Mouse (Mus musculus): Measurements from ENCODE around the gene Klf15.

The Klf15 gene

GRCm38 (mm10) chr6:90462181-90462706 lies at the start of gene Klf15:
Gene Klf15, plus strand, starts transcription at chr6:90462576.
- DNase-seq (ENCODE audit: low spot score), result no peak

- no peak for DNase-seq (ENCODE audit: low spot score)
Measured at GRCm38 (mm10) chr6:90422565-90422964, 39.8 kb upstream of the Klf15 start.

- no peak for DNase-seq (ENCODE audit: low spot score)
Measured at GRCm38 (mm10) chr6:90425361-90425760, 37.0 kb upstream of the Klf15 start.

GRCm38 (mm10) chr6:90426003-90426402 lies 36.4 kb upstream of the Klf15 start:
- DNase-seq (ENCODE audit: low spot score), result no peak

GRCm38 (mm10) chr6:90428380-90428974 lies 33.9 kb upstream of the Klf15 start, which contains the start of gene Cfap100:
Gene Cfap100, minus strand, starts transcription at chr6:90428797.
- no peak for DNase-seq (ENCODE audit: low spot score)

GRCm38 (mm10) chr6:90429911-90430310 lies 32.5 kb upstream of the Klf15 start:
- no peak for DNase-seq (ENCODE audit: low spot score)

GRCm38 (mm10) chr6:90431487-90431886 lies 30.9 kb upstream of the Klf15 start:
- no peak for DNase-seq (ENCODE audit: low spot score)

GRCm38 (mm10) chr6:90434687-90435086 lies 27.7 kb upstream of the Klf15 start:
- no peak for DNase-seq (ENCODE audit: low spot score)

GRCm38 (mm10) chr6:90435195-90435618 lies 27.2 kb upstream of the Klf15 start:
- peak; percentile 15 for DNase-seq (ENCODE audit: low spot score)

GRCm38 (mm10) chr6:90436192-90436907 lies 26.0 kb upstream of the Klf15 start:
- no peak for DNase-seq (ENCODE audit: low spot score)

- no peak for DNase-seq (ENCODE audit: low spot score)
Measured at GRCm38 (mm10) chr6:90437041-90437440, 25.3 kb upstream of the Klf15 start.

GRCm38 (mm10) chr6:90446883-90447282 lies 15.5 kb upstream of the Klf15 start:
- no peak for DNase-seq (ENCODE audit: low spot score)

- no peak for DNase-seq (ENCODE audit: low spot score)
Measured at GRCm38 (mm10) chr6:90450179-90450578, 12.2 kb upstream of the Klf15 start.

GRCm38 (mm10) chr6:90450697-90451096 lies 11.7 kb upstream of the Klf15 start:
- no peak for DNase-seq (ENCODE audit: low spot score)

- no peak for DNase-seq (ENCODE audit: low spot score)
Measured at GRCm38 (mm10) chr6:90451512-90451911, 10.9 kb upstream of the Klf15 start.

GRCm38 (mm10) chr6:90452603-90453002 lies 9.8 kb upstream of the Klf15 start:
- DNase-seq (ENCODE audit: low spot score), result no peak

GRCm38 (mm10) chr6:90453751-90454150 lies 8.6 kb upstream of the Klf15 start:
- DNase-seq (ENCODE audit: low spot score), result no peak

GRCm38 (mm10) chr6:90457421-90457820 lies 5.0 kb upstream of the Klf15 start:
- DNase-seq (ENCODE audit: low spot score), result no peak

- no peak for DNase-seq (ENCODE audit: low spot score)
Measured at GRCm38 (mm10) chr6:90461181-90461580, 1.2 kb upstream of the Klf15 start.

GRCm38 (mm10) chr6:90461771-90462170 lies 605 bp upstream of the Klf15 start:
- DNase-seq (ENCODE audit: low spot score), result no peak

- DNase-seq (ENCODE audit: low spot score), result no peak
Measured at GRCm38 (mm10) chr6:90462841-90463227, 458 bp downstream of the Klf15 start.

- DNase-seq (ENCODE audit: low spot score), result no peak
Measured at GRCm38 (mm10) chr6:90463228-90463862, 969 bp downstream of the Klf15 start.

- no peak for DNase-seq (ENCODE audit: low spot score)
Measured at GRCm38 (mm10) chr6:90463890-90464421, 1.6 kb downstream of the Klf15 start.
